Mouse (Mus musculus): Measurements from ENCODE around the gene Fam228b. TPM values are rescaled to one million over a fixed set of nuclear protein-coding genes. Genes with fewer than 3 reads are reported as not detected.
"Not testable (repeated sequence)": the region's sequence is repeated elsewhere in the genome, so short reads cannot be mapped to it uniquely, and the experiment has no call there.

Gene Fam228b
- polyA plus RNA-seq, 1 experiment: not detected

DNA sequence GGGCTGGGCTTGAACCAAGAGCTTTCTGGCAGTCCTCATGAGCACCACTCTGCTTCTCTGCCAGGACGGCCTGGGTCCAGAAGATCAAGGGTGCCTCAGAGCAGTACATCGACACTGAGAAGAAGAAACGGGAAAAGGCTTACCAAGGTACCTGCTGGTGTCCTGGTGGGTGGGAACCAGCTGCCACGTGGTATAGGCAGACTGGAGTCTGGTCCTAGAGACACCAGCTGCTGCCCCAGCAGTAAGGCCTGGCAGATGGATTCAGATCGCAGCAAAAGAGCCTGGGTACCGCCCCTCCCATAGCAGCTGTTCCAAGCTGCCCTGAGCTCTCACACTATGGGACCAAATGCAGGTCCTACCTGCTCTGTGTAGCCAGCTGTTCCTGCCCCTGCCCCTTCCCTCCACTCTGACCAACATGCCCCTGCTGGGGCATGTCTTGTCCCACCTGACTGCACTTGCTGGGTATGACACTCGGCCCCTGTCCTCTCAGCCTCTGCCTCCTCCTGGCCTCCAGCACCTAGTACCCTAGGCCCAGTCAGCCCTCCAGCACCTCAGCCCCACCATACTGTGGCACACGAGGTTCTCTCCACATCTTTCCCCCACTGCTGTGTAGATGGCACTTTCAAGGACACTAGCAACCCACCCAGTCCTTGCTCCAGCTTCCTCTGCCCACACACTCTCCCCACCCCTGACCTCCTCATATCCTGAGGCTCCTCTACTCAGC lies 60.0 kb downstream of the Fam228b start:
- 82% methylated on average over 8 of the region's 8 CpGs for WGBS
- Histone ChIP-seq H3K4me1 (ENCODE audit: control insufficient read depth, insufficient read depth, low read length) (no peaks in the 10 kb centered on the region), H3K4me3 (replicated peaks; ENCODE audit: control insufficient read depth, low read depth, low read length) (no peak overlapping the region), H3K27ac (ENCODE audit: control insufficient read depth, insufficient read depth, low read depth, low read length, poor library complexity) (no peak overlapping the region)
- TF ChIP-seq CTCF (IDR thresholded peaks at IDR 0.05; ENCODE audit: control insufficient read depth, insufficient read depth, low read length): no peak
- no peak for TF ChIP-seq POLR2A (IDR thresholded peaks at IDR 0.05; ENCODE audit: borderline replicate concordance, control insufficient read depth, low read depth, low read length)

DNA sequence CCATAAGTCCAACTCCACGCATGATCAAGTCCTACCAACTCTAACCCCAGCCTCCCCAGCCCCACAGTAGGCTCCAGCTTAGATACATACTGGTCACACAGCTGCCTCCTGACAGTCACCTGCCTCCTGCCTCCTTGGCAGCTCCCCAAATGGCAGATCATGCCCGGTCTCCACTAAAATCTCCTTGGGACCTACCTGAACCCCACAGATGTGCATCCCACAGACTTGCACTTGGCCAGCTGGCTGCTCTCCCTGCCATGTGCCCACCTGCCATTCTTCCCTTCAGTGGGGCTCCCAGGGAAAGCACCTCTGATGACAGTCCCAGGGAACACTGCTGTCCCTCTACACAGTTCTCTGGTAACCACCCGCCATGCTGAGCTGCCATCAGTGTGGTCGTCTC lies 60.8 kb downstream of the Fam228b start:
- Histone ChIP-seq H3K27ac (ENCODE audit: control insufficient read depth, insufficient read depth, low read depth, low read length, poor library complexity) (no peak overlapping the region), H3K4me1 (ENCODE audit: control insufficient read depth, insufficient read depth, low read length) (no peaks in the 10 kb centered on the region), H3K4me3 (replicated peaks; ENCODE audit: control insufficient read depth, low read depth, low read length) (no peak overlapping the region)
- TF ChIP-seq CTCF (IDR thresholded peaks at IDR 0.05; ENCODE audit: control insufficient read depth, insufficient read depth, low read length) (no peak), POLR2A (IDR thresholded peaks at IDR 0.05; ENCODE audit: borderline replicate concordance, control insufficient read depth, low read depth, low read length) (no peak)
- WGBS: 88% methylated on average over 4 of the region's 4 CpGs

- H3K4me3 ChIP-seq (replicated peaks; ENCODE audit: control insufficient read depth, low read depth, low read length): no peak overlapping the region
- TF ChIP-seq CTCF (IDR thresholded peaks at IDR 0.05; ENCODE audit: control insufficient read depth, insufficient read depth, low read length): no peak
- TF ChIP-seq POLR2A (IDR thresholded peaks at IDR 0.05; ENCODE audit: borderline replicate concordance, control insufficient read depth, low read depth, low read length): no peak
- H3K4me1 ChIP-seq (ENCODE audit: control insufficient read depth, insufficient read depth, low read length): no peaks in the 10 kb centered on the region
- WGBS: 71% methylated on average over 14 of the region's 14 CpGs
- H3K27ac ChIP-seq (ENCODE audit: control insufficient read depth, insufficient read depth, low read depth, low read length, poor library complexity): no peak overlapping the region
These were observed 61.5 kb downstream of the Fam228b start for GRCm38 (mm10) chr12:4707488-4708017.

GRCm38 (mm10) chr12:4706901-4707300 lies 62.2 kb downstream of the Fam228b start:
- TF ChIP-seq POLR2A (IDR thresholded peaks at IDR 0.05; ENCODE audit: borderline replicate concordance, control insufficient read depth, low read depth, low read length) (no peak), CTCF (IDR thresholded peaks at IDR 0.05; ENCODE audit: control insufficient read depth, insufficient read depth, low read length) (no peak)
- no peak overlapping the region for H3K27ac ChIP-seq (ENCODE audit: control insufficient read depth, insufficient read depth, low read depth, low read length, poor library complexity)
- H3K4me1 ChIP-seq (ENCODE audit: control insufficient read depth, insufficient read depth, low read length): no peaks in the 10 kb centered on the region
- WGBS: 90% methylated on average over 10 of the region's 10 CpGs
- no peak overlapping the region for H3K4me3 ChIP-seq (replicated peaks; ENCODE audit: control insufficient read depth, low read depth, low read length)

GRCm38 (mm10) chr12:4706175-4706574 lies 62.9 kb downstream of the Fam228b start:
- Histone ChIP-seq H3K4me3 (replicated peaks; ENCODE audit: control insufficient read depth, low read depth, low read length) (no peak overlapping the region), H3K4me1 (ENCODE audit: control insufficient read depth, insufficient read depth, low read length) (no peaks in the 10 kb centered on the region), H3K27ac (ENCODE audit: control insufficient read depth, insufficient read depth, low read depth, low read length, poor library complexity) (no peak overlapping the region)
- WGBS: 82% methylated on average over 5 of the region's 5 CpGs
- no peak for TF ChIP-seq CTCF (IDR thresholded peaks at IDR 0.05; ENCODE audit: control insufficient read depth, insufficient read depth, low read length)
- no peak for TF ChIP-seq POLR2A (IDR thresholded peaks at IDR 0.05; ENCODE audit: borderline replicate concordance, control insufficient read depth, low read depth, low read length)

GRCm38 (mm10) chr12:4705626-4706025 lies 63.4 kb downstream of the Fam228b start:
- not testable (repeated sequence) for H3K4me3 ChIP-seq (replicated peaks; ENCODE audit: control insufficient read depth, low read depth, low read length); H3K4me1 ChIP-seq (ENCODE audit: control insufficient read depth, insufficient read depth, low read length); H3K27ac ChIP-seq (ENCODE audit: control insufficient read depth, insufficient read depth, low read depth, low read length, poor library complexity)
- WGBS: 89% methylated on average over 6 of the region's 6 CpGs

GRCm38 (mm10) chr12:4694534-4694933 lies 74.5 kb downstream of the Fam228b start:
- Histone ChIP-seq H3K4me3 (replicated peaks; ENCODE audit: control insufficient read depth, low read depth, low read length) (no peak overlapping the region), H3K27ac (ENCODE audit: control insufficient read depth, insufficient read depth, low read depth, low read length, poor library complexity) (no peak overlapping the region), H3K4me1 (ENCODE audit: control insufficient read depth, insufficient read depth, low read length) (no peaks in the 10 kb centered on the region)
- 93% methylated on average over 1 of the region's 1 CpGs for WGBS
- TF ChIP-seq CTCF (IDR thresholded peaks at IDR 0.05; ENCODE audit: control insufficient read depth, insufficient read depth, low read length) (no peak), POLR2A (IDR thresholded peaks at IDR 0.05; ENCODE audit: borderline replicate concordance, control insufficient read depth, low read depth, low read length) (no peak)

DNA sequence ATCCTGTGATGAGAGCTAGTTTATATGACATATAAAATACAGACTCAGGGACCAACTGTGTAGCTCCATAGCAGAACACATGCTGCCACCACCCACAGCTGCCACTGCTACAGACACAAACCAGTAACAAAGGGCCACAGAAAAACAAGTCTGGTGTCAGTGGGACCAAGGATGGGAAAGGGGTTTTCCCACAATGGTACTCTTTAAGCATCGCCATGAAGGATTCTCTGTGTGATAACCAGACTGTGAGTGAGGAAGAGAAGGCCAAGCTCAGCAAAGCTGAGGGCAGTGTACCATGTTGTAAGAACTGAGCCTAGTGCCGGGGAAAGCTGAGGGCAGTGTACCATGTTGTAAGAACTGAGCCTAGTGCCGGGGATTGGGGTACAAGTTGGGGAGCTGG lies 77.9 kb downstream of the Fam228b start:
- no peak overlapping the region for H3K4me3 ChIP-seq (replicated peaks; ENCODE audit: control insufficient read depth, low read depth, low read length)
- no peaks in the 10 kb centered on the region for H3K4me1 ChIP-seq (ENCODE audit: control insufficient read depth, insufficient read depth, low read length)
- no peak for TF ChIP-seq CTCF (IDR thresholded peaks at IDR 0.05; ENCODE audit: control insufficient read depth, insufficient read depth, low read length)
- no peak for TF ChIP-seq POLR2A (IDR thresholded peaks at IDR 0.05; ENCODE audit: borderline replicate concordance, control insufficient read depth, low read depth, low read length)
- H3K27ac ChIP-seq (ENCODE audit: control insufficient read depth, insufficient read depth, low read depth, low read length, poor library complexity): no peak overlapping the region
- 88% methylated on average over 3 of the region's 3 CpGs for WGBS

Other genes with a start within 250 kb of the Fam228b start
- 42.2 and 57.3 TPM in 2 replicates for gene Itsn2, start 176.6 kb downstream of the Fam228b start, polyA plus RNA-seq (2011; ENCODE audit: insufficient read depth, insufficient read length, low replicate concordance, missing spikeins)
- not detected in 2 replicates for gene Gm3625, start 176.3 kb downstream of the Fam228b start, polyA plus RNA-seq (2011; ENCODE audit: insufficient read depth, insufficient read length, low replicate concordance, missing spikeins)
- not detected in 2 replicates for gene Fam228a, start 30.8 kb downstream of the Fam228b start, polyA plus RNA-seq (2011; ENCODE audit: insufficient read depth, insufficient read length, low replicate concordance, missing spikeins)
- 1.4 and 1.6 TPM in 2 replicates for gene Pfn4, start 245 bp downstream of the Fam228b start, polyA plus RNA-seq (2011; ENCODE audit: insufficient read depth, insufficient read length, low replicate concordance, missing spikeins)
- gene Sf3b6, start 48.3 kb upstream of the Fam228b start, polyA plus RNA-seq (2011; ENCODE audit: insufficient read depth, insufficient read length, low replicate concordance, missing spikeins): 161 and 194 TPM in 2 replicates
- 2.2 and 7.8 TPM in 2 replicates for gene Fkbp1b, start 72.3 kb upstream of the Fam228b start, polyA plus RNA-seq (2011; ENCODE audit: insufficient read depth, insufficient read length, low replicate concordance, missing spikeins)
- 9.5 and 12.7 TPM in 2 replicates for gene Wdcp, start 74.0 kb upstream of the Fam228b start, polyA plus RNA-seq (2011; ENCODE audit: insufficient read depth, insufficient read length, low replicate concordance, missing spikeins)
- 122 and 162 TPM in 2 replicates for gene Mfsd2b, start 105.1 kb upstream of the Fam228b start, polyA plus RNA-seq (2011; ENCODE audit: insufficient read depth, insufficient read length, low replicate concordance, missing spikeins)
- 13.5 and 14.4 TPM in 2 replicates for gene Ubxn2a, start 138.4 kb upstream of the Fam228b start, polyA plus RNA-seq (2011; ENCODE audit: insufficient read depth, insufficient read length, low replicate concordance, missing spikeins)
- gene Atad2b, start 148.1 kb upstream of the Fam228b start, polyA plus RNA-seq (2011; ENCODE audit: insufficient read depth, insufficient read length, low replicate concordance, missing spikeins): 19.0 and 26.5 TPM in 2 replicates

Data from bone marrow, adult 2 months (tissue).